Mouse (Mus musculus) limb, embryonic 10.5 days (tissue): ENCODE results near the gene Tenm4. TPM values are rescaled to one million over a fixed set of nuclear protein-coding genes. Genes with fewer than 3 reads are reported as not detected.
"Not testable (repeated sequence)": the region's sequence is repeated elsewhere in the genome, so short reads cannot be mapped to it uniquely, and the experiment has no call there.

ENCODE experiments used
- DNase-seq: peaks from one replicate; pipeline ENCODE4 v3.0.0-alpha.2; 2017; ENCODE audit warnings: low spot score
- H3K27ac ChIP-seq: fragments of 300-500 bp; sonication (generic); 2 replicates; pipeline ENCODE4 v1.5.1; 2016; ENCODE audit warnings: mild to moderate bottlenecking
- H3K27me3 ChIP-seq: fragments of 300-500 bp; sonication (generic); 2 replicates; pipeline ENCODE4 v1.6.1; 2016; ENCODE audit warnings: low read depth, mild to moderate bottlenecking; ENCODE audit not compliant: poor library complexity, severe bottlenecking
- H3K36me3 ChIP-seq: fragments of 300-500 bp; sonication (generic); 2 replicates; pipeline ENCODE4 v1.6.1; 2016; ENCODE audit warnings: mild to moderate bottlenecking, moderate library complexity
- H3K4me1 ChIP-seq: fragments of 300-500 bp; sonication (generic); 2 replicates; pipeline ENCODE4 v1.6.1; 2016
- H3K4me3 ChIP-seq: fragments of 300-500 bp; sonication (generic); 2 replicates; pipeline ENCODE4 v1.5.1; 2016; ENCODE audit warnings: mild to moderate bottlenecking, moderate library complexity
- H3K9me3 ChIP-seq: fragments of 300-500 bp; sonication (generic); replicated peaks from 2 replicates; pipeline ENCODE4 v1.6.1; 2016; ENCODE audit warnings: mild to moderate bottlenecking
- WGBS: fragments of 180-500 bp; shearing (Covaris S2); methylation state at CpG from one replicate; pipeline ENCODE4 v1.1.7; 2016; 5-methylcytosine and 5-hydroxymethylcytosine counted together
- polyA plus RNA-seq: library from polyadenylated mRNA; unstranded; fragments of >200 nt; fragmentation: Nextera tagmentation; extraction: Ambion mirVana; gene quantifications from 2 replicates; pipeline ENCODE4 v1.2.1, GENCODE M21; 2016

The Tenm4 gene
- polyA plus RNA-seq, 1 experiment from 2014 or later = 32.1 TPM

- not testable (repeated sequence) for DNase-seq, H3K4me3 ChIP-seq, H3K27me3 ChIP-seq, H3K27ac ChIP-seq, H3K4me1 ChIP-seq, H3K9me3 ChIP-seq
- WGBS = 94% methylated on average over 9 of the region's 9 CpGs
- H3K36me3 ChIP-seq = peaks cover 12% of the 10 kb centered on the region; the same call in 1 of the 2 replicates
These were observed 459.5 kb downstream of the Tenm4 start for GRCm38 (mm10) chr7:96630551-96630950.

- no peak for DNase-seq
- WGBS = 71% methylated on average over 1 of the region's 1 CpGs
- peaks cover 12% of the 10 kb centered on the region; the same call in 1 of the 2 replicates for H3K36me3 ChIP-seq
- H3K27ac ChIP-seq = no peak overlapping the region; the same call in 1 of the 2 replicates
- peaks cover 15% of the 10 kb centered on the region for H3K4me1 ChIP-seq
- no peaks in the 10 kb centered on the region for H3K9me3 ChIP-seq
- no peak overlapping the region for H3K4me3 ChIP-seq
- peaks cover 6% of the 10 kb centered on the region; the same call in 1 of the 2 replicates for H3K27me3 ChIP-seq
These were observed 462.0 kb downstream of the Tenm4 start for GRCm38 (mm10) chr7:96633008-96633407.

- Histone ChIP-seq H3K4me1 (peaks cover 18% of the 10 kb centered on the region), H3K27me3 (peaks cover 13% of the 10 kb centered on the region; the same call in 1 of the 2 replicates), H3K4me3 (no peak overlapping the region), H3K36me3 (peaks cover 12% of the 10 kb centered on the region; the same call in 1 of the 2 replicates), H3K9me3 (no peaks in the 10 kb centered on the region), H3K27ac (peak overlapping the region; percentile 19; the same call in 1 of the 2 replicates)
- WGBS = 51% methylated on average over 7 of the region's 7 CpGs
- DNase-seq = no peak
These were observed 464.9 kb downstream of the Tenm4 start for GRCm38 (mm10) chr7:96635830-96636440.

GRCm38 (mm10) chr7:96643461-96644204, 472.6 kb downstream of the Tenm4 start:
- DNase-seq = peak; percentile 90
- no peaks in the 10 kb centered on the region for H3K36me3 ChIP-seq
- H3K27ac ChIP-seq = peak overlapping the region; percentile 84
- peaks cover 52% of the 10 kb centered on the region for H3K27me3 ChIP-seq
- H3K9me3 ChIP-seq = no peaks in the 10 kb centered on the region
- peak overlapping the region; percentile 58 for H3K4me3 ChIP-seq
- WGBS = 2% methylated on average over 27 of the region's 27 CpGs
- H3K4me1 ChIP-seq = peaks cover 58% of the 10 kb centered on the region

- Histone ChIP-seq H3K27ac (peak overlapping the region; percentile 84), H3K36me3 (0 out of 2 replicates have a peak, but pooled peaks cover 2% of the 10 kb centered on the region), H3K9me3 (no peaks in the 10 kb centered on the region), H3K4me3 (peak overlapping the region; percentile 58), H3K4me1 (peaks cover 64% of the 10 kb centered on the region), H3K27me3 (peaks cover 49% of the 10 kb centered on the region)
- no peak for DNase-seq
- 11% methylated on average over 7 of the region's 7 CpGs for WGBS
These were observed 473.1 kb downstream of the Tenm4 start for GRCm38 (mm10) chr7:96644205-96644531.

- Histone ChIP-seq H3K36me3 (0 out of 2 replicates have a peak, but pooled peaks cover 5% of the 10 kb centered on the region), H3K4me3 (no peak overlapping the region), H3K9me3 (no peaks in the 10 kb centered on the region), H3K27ac (peak overlapping the region; percentile 14; the same call in 1 of the 2 replicates), H3K27me3 (peaks cover 36% of the 10 kb centered on the region), H3K4me1 (peaks cover 98% of the 10 kb centered on the region)
- 38% methylated on average over 4 of the region's 4 CpGs for WGBS
- no peak for DNase-seq
These were observed 476.6 kb downstream of the Tenm4 start for GRCm38 (mm10) chr7:96647657-96648056.

- Histone ChIP-seq H3K4me1 (peaks cover 98% of the 10 kb centered on the region), H3K9me3 (no peaks in the 10 kb centered on the region), H3K27me3 (peaks cover 32% of the 10 kb centered on the region), H3K36me3 (0 out of 2 replicates have a peak, but pooled peaks cover 5% of the 10 kb centered on the region), H3K27ac (no peak overlapping the region), H3K4me3 (no peak overlapping the region)
- 78% methylated on average over 2 of the region's 2 CpGs for WGBS
- no peak for DNase-seq
These were observed 477.6 kb downstream of the Tenm4 start for GRCm38 (mm10) chr7:96648606-96649005.

GRCm38 (mm10) chr7:96649171-96649570, 478.1 kb downstream of the Tenm4 start:
- peaks cover 33% of the 10 kb centered on the region for H3K27me3 ChIP-seq
- no peak for DNase-seq
- no peaks in the 10 kb centered on the region for H3K9me3 ChIP-seq
- peak overlapping the region; percentile 61; the same call in 1 of the 2 replicates for H3K27ac ChIP-seq
- no peak overlapping the region for H3K4me3 ChIP-seq
- H3K4me1 ChIP-seq = peaks cover 98% of the 10 kb centered on the region
- whole genome bisulfite sequencing = 89% methylated on average over 7 of the region's 7 CpGs
- 0 out of 2 replicates have a peak, but pooled peaks cover 5% of the 10 kb centered on the region for H3K36me3 ChIP-seq

GRCm38 (mm10) chr7:96650435-96650834, 479.4 kb downstream of the Tenm4 start:
- H3K9me3 ChIP-seq = no peaks in the 10 kb centered on the region
- H3K4me3 ChIP-seq = no peak overlapping the region
- WGBS = 5% methylated on average over 2 of the region's 2 CpGs
- DNase-seq = peak; percentile 61
- H3K27me3 ChIP-seq = peaks cover 24% of the 10 kb centered on the region
- H3K36me3 ChIP-seq = 0 out of 2 replicates have a peak, but pooled peaks cover 7% of the 10 kb centered on the region
- H3K27ac ChIP-seq = peak overlapping the region; percentile 78
- H3K4me1 ChIP-seq = peaks cover 98% of the 10 kb centered on the region

GRCm38 (mm10) chr7:96651055-96651454, 480.0 kb downstream of the Tenm4 start:
- Histone ChIP-seq H3K27me3 (peaks cover 18% of the 10 kb centered on the region; the same call in 1 of the 2 replicates), H3K36me3 (0 out of 2 replicates have a peak, but pooled peaks cover 7% of the 10 kb centered on the region), H3K27ac (peak overlapping the region; percentile 80), H3K9me3 (no peaks in the 10 kb centered on the region), H3K4me3 (0 out of 2 replicates have a peak overlapping the region, but pooled peaks have one; percentile 13), H3K4me1 (peaks cover 98% of the 10 kb centered on the region)
- 23% methylated on average over 6 of the region's 6 CpGs for WGBS
- DNase-seq = no peak

GRCm38 (mm10) chr7:96651626-96652341, 480.7 kb downstream of the Tenm4 start:
- 0 out of 2 replicates have a peak overlapping the region, but pooled peaks have one; percentile 21 for H3K4me3 ChIP-seq
- H3K27me3 ChIP-seq = 0 out of 2 replicates have a peak, but pooled peaks cover 17% of the 10 kb centered on the region
- peak; percentile 78 for DNase-seq
- H3K27ac ChIP-seq = peak overlapping the region; percentile 80
- WGBS = 24% methylated on average over 6 of the region's 6 CpGs
- H3K9me3 ChIP-seq = no peaks in the 10 kb centered on the region
- 0 out of 2 replicates have a peak, but pooled peaks cover 7% of the 10 kb centered on the region for H3K36me3 ChIP-seq
- peaks cover 98% of the 10 kb centered on the region for H3K4me1 ChIP-seq

- Histone ChIP-seq H3K4me1 (peaks cover 98% of the 10 kb centered on the region), H3K27me3 (0 out of 2 replicates have a peak, but pooled peaks cover 11% of the 10 kb centered on the region), H3K27ac (peak overlapping the region; percentile 80), H3K4me3 (peak overlapping the region; percentile 21; the same call in 1 of the 2 replicates), H3K9me3 (no peaks in the 10 kb centered on the region), H3K36me3 (0 out of 2 replicates have a peak, but pooled peaks cover 7% of the 10 kb centered on the region)
- DNase-seq = no peak
- 11% methylated on average over 3 of the region's 3 CpGs for WGBS
These were observed 481.8 kb downstream of the Tenm4 start for GRCm38 (mm10) chr7:96652844-96653243.
